Mouse (Mus musculus): ENCODE data around the gene Nme8. TPM values are rescaled to one million over a fixed set of nuclear protein-coding genes. Genes with fewer than 3 reads are reported as not detected.

Nme8 gene
- polyA plus RNA-seq, 1 experiment from 2014 or later, result not detected

DNA sequence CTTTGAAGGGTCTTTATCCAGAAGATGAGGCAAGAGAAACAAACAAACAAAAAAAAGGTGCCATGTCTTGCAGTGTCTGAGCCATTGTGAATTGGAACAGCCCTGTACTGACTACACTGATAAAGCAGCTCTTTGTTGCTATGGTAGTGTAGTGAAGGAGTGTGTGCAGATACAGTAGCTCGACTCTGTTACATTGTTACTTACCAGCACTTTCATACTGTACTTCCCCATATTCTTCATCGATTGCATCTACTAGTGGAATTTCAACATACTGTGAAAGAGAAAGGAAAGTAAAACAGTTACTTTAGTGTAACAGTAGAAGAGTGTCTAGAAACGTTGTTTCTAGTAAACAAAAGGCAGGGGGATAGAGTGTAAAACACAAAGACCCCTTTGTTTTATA, 7.6 kb downstream of the Nme8 start:
- H3K9me3 ChIP-seq, result no peaks in the 10 kb centered on the region
- ATAC-seq (ENCODE audit: low FRiP score), result no peak
- H3K9ac ChIP-seq, result no peak overlapping the region
- no peak overlapping the region for H3K4me3 ChIP-seq (replicated peaks)
- no peaks in the 10 kb centered on the region for H3K27me3 ChIP-seq
- no peaks in the 10 kb centered on the region for H3K36me3 ChIP-seq (replicated peaks)
- no peaks in the 10 kb centered on the region for H3K4me1 ChIP-seq
- H3K27ac ChIP-seq, result no peak overlapping the region
- no peak overlapping the region for H3K4me2 ChIP-seq
- WGBS, result 64% methylated on average over 3 of the region's 3 CpGs

DNA sequence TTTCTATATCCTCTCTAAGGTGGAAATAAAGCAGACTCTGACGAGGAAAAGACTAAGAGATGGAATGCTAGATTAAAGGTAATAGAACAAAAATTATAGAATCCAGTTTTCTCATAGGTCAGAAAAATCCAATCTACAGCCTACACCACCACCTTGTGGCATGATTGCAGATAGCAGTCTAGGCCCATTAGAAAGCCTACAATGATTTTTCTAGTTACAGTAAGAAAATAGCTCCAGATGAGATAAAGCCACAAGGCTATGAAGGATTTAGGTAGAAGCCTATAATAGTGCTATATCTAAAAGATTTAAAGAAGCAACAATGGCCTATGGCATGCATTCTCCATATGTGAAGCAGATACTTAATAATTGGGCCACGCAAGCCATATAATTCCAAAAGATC, 13.6 kb downstream of the Nme8 start:
- ATAC-seq (ENCODE audit: low FRiP score), result peak; percentile 33; the same call in 1 of the 2 replicates
- WGBS, result 58% methylated on average over 2 of the region's 2 CpGs

DNA sequence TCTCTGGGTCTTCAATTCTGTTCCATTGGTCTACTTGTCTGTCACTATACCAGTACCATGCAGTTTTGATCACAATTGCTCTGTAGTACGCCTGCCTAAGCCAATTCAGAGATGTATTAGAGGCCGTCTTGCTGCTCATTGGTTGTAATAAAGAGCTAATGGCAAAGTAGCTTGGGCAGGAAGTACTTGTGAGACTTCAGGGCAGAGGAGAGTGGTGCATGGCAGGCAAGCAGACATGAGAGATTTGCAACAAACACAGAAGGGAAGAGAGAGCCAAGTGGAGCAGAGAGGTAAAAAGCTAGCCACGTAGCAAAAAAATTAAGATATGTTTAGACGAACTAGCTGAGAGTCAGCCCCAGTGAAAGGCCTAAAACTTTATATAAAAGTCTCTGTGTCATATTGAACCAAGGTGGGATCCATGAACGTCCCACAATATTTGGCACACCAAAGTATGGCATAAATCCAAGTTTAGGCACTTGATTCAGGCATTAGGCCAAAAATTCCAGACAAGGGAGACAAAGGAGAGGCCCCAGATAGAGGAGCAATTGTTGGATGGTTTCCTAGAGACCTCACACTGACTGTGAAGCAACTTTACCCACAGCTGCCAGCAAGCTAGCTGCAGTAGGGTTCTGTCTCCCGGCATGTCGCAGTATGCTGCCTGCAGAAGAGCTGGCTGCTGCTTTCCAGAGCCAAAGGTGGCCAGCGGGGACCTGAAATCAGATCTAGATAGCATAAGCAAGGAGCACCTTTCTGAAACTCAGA, 14.5 kb downstream of the Nme8 start:
- Histone ChIP-seq H3K4me2 (no peak overlapping the region), H3K4me3 (replicated peaks) (no peak overlapping the region), H3K27ac (peak overlapping the region; percentile 21; the same call in 1 of the 2 replicates), H3K9me3 (no peaks in the 10 kb centered on the region), H3K27me3 (no peaks in the 10 kb centered on the region), H3K4me1 (peaks cover 7% of the 10 kb centered on the region), H3K36me3 (replicated peaks) (no peaks in the 10 kb centered on the region), H3K9ac (no peak overlapping the region)
- whole genome bisulfite sequencing, result 50% methylated on average over 8 of the region's 8 CpGs
- peak; percentile 85 for ATAC-seq (ENCODE audit: low FRiP score)

More for the DNA sequence above, 13.6 kb downstream of the Nme8 start:
- Histone ChIP-seq H3K4me3 (replicated peaks) (no peak overlapping the region), H3K4me1 (peaks cover 7% of the 10 kb centered on the region), H3K4me2 (no peak overlapping the region), H3K36me3 (replicated peaks) (no peaks in the 10 kb centered on the region), H3K9me3 (no peaks in the 10 kb centered on the region), H3K27me3 (no peaks in the 10 kb centered on the region), H3K9ac (no peak overlapping the region), H3K27ac (no peak overlapping the region)

DNA sequence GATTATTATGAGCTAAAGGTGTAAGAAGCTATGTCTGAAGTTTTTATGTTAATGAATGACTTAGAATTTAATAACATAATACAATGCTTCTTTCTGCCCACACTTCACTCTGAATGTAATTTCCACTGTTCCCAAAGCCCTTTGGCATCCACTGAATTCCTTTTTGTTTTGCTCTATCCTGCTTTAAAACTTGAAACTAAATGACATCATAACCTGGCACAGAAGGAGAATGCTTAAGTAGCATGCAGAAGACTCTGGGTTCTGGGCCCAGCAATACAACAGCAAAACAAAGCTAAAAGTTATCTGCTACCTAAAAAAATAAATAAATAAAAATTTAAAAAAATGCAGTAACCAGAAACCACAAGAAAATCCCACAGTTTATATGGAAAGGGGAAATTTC, 23.0 kb downstream of the Nme8 start:
- H3K9ac ChIP-seq, result no peak overlapping the region
- no peak overlapping the region for H3K27ac ChIP-seq
- no peak for ATAC-seq (ENCODE audit: low FRiP score)
- no peaks in the 10 kb centered on the region for H3K36me3 ChIP-seq (replicated peaks)
- H3K4me3 ChIP-seq (replicated peaks), result no peak overlapping the region
- H3K4me2 ChIP-seq, result no peak overlapping the region
- no peaks in the 10 kb centered on the region for H3K4me1 ChIP-seq
- no peaks in the 10 kb centered on the region for H3K9me3 ChIP-seq
- H3K27me3 ChIP-seq, result no peaks in the 10 kb centered on the region

DNA sequence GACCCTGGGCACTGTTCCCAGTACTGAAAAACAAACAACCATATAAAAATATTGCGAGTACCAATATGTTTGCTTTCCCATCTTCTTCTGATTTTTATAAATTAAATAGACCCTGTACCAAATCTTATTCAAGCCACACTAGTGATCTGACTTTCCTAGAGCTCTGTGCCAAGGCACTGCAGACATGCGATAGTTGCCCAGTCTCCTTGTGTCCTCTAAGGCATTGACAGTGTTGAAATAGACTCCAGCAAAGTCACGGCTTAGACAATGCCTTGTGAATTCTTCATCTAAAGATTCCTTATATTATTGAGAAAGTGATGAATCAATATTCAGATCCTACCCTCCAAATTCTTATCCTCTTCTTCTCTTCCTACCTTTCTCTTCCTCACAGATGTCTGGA, 23.6 kb downstream of the Nme8 start:
- Histone ChIP-seq H3K4me1 (no peaks in the 10 kb centered on the region), H3K36me3 (replicated peaks) (no peaks in the 10 kb centered on the region), H3K9ac (no peak overlapping the region), H3K4me2 (no peak overlapping the region), H3K4me3 (replicated peaks) (no peak overlapping the region), H3K27ac (no peak overlapping the region), H3K27me3 (no peaks in the 10 kb centered on the region), H3K9me3 (no peaks in the 10 kb centered on the region)
- WGBS, result 86% methylated on average over 3 of the region's 3 CpGs
- ATAC-seq (ENCODE audit: low FRiP score), result no peak

DNA sequence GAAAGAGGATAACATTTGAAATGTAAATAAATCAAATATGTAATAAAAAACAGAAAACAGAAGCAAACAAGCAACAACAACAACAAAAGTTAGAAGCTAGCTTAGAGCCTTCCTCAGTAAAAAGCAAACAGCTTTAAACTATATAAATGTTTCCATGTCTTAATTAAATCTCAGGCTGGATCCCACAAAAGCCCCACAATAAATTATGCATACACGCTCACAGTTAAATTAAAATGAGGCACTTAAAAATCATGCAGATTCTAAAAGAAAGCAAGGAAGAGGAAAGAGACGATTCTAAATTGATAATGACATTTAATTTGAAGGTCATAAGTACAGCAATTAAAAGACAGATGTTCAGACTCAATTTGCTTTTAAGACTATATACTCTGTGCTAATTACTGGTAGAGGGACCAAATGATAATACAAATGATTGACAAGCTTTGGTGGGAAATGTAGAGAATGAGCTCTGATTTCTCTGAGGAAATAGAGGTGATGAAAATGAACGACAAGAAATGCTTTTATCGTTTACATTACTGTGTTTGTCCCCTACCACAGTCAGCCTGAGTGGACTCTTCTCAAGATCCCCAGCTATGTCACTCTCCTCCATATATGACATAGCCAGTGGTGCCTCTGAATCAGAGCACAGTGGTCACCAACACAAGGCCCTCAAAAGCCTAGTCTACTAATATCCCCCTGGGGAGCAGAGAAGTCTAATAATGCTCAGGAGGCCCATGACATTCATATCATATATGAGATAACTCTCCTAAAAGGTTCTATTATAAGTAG, 29.0 kb downstream of the Nme8 start:
- Histone ChIP-seq H3K9me3 (no peaks in the 10 kb centered on the region), H3K27ac (no peak overlapping the region), H3K4me1 (no peaks in the 10 kb centered on the region), H3K4me2 (no peak overlapping the region), H3K36me3 (replicated peaks) (no peaks in the 10 kb centered on the region), H3K27me3 (no peaks in the 10 kb centered on the region), H3K9ac (no peak overlapping the region), H3K4me3 (replicated peaks) (no peak overlapping the region)
- peak; percentile 63 for ATAC-seq (ENCODE audit: low FRiP score)
- WGBS, result 53% methylated on average over 4 of the region's 4 CpGs

DNA sequence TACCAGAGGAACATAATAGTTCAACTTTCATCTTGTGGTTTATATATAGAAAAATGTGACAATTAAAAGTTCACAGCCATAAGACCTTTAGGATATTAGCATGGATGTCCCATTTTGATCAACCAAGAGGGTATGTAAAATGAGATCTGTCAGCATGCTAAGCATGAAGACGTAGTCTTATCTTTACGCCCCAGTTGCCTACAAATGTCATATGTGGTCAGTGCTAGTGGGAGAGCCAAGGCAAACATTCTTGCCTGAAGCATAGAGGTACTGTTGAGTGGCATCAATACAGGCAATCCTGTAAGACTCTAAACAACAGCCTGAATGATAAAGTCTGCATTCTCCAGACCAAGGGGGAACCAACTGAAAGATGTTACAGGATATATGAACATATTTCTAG, 45.2 kb downstream of the Nme8 start:
- no peak overlapping the region for H3K9ac ChIP-seq
- no peaks in the 10 kb centered on the region for H3K27me3 ChIP-seq
- ATAC-seq (ENCODE audit: low FRiP score), result no peak
- no peaks in the 10 kb centered on the region for H3K4me1 ChIP-seq
- no peaks in the 10 kb centered on the region for H3K9me3 ChIP-seq
- H3K4me2 ChIP-seq, result no peak overlapping the region
- 84% methylated on average over 2 of the region's 2 CpGs for WGBS
- H3K27ac ChIP-seq, result no peak overlapping the region
- no peak overlapping the region for H3K4me3 ChIP-seq (replicated peaks)
- H3K36me3 ChIP-seq (replicated peaks), result no peaks in the 10 kb centered on the region

DNA sequence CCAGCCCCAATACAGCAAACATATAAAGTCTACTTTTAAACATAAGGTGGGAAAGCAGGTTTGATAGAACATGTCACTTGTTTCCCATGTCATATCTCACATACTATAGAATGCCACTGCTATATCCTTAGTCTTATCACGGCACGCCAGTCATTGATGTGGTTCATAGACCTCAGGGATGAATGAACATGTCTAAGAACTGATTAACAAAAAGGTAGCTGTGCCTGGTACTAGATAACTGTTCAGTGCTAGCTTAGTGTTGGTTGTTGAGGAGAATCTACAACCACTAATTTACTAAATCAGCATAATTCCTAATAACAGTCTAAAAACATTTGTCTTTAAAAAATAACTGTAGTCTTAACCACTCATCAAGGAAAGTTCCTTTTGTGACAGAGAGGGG, 47.8 kb downstream of the Nme8 start:
- Histone ChIP-seq H3K9me3 (no peaks in the 10 kb centered on the region), H3K9ac (no peak overlapping the region), H3K4me2 (no peak overlapping the region), H3K4me3 (replicated peaks) (no peak overlapping the region), H3K27me3 (no peaks in the 10 kb centered on the region), H3K36me3 (replicated peaks) (no peaks in the 10 kb centered on the region), H3K27ac (no peak overlapping the region), H3K4me1 (no peaks in the 10 kb centered on the region)
- ATAC-seq (ENCODE audit: low FRiP score), result no peak
- WGBS, result 96% methylated on average over 2 of the region's 2 CpGs

DNA sequence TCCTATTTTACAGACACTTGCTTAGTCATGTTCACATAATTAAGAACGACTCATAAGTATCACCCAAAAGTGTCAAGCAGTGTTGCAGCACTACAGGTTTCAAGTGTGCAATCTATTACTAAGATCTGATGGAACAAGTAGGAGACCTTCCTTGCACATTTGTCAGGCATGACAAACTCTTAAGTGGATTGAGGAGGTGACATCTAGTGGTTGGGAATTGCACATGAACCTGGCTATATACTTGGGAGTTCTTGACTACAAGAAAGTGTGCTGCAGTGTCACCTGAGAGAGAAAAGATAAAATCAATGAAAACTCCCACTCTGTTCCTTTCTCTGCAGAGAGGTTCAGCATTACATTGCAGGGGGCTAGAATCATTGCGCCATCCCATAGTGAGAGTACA, 53.4 kb downstream of the Nme8 start:
- WGBS, result 77% methylated on average over 2 of the region's 2 CpGs
- H3K4me1 ChIP-seq, result no peaks in the 10 kb centered on the region
- H3K36me3 ChIP-seq (replicated peaks), result no peaks in the 10 kb centered on the region
- H3K27ac ChIP-seq, result no peak overlapping the region
- no peak overlapping the region for H3K4me3 ChIP-seq (replicated peaks)
- no peaks in the 10 kb centered on the region for H3K27me3 ChIP-seq
- no peak overlapping the region for H3K4me2 ChIP-seq
- no peak for ATAC-seq (ENCODE audit: low FRiP score)
- H3K9ac ChIP-seq, result no peak overlapping the region
- no peaks in the 10 kb centered on the region for H3K9me3 ChIP-seq

DNA sequence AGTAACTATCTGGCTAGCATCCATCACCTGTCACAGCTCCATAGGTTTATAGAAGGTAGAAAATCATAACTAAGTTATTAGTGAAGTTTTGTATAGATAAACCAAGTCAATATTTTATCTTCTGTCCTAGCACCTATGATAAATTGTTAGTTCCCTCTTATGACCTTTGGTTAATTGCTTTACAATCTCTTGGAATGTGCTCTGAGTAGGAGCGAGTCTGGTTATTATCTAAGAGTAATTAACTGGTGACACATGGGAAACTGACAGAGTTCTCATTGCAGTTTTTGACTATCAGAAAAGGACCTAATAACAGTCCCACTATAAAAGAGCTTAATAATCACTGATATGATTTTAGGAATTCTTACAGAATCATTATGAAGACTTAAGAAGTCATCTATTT, 54.1 kb downstream of the Nme8 start:
- Histone ChIP-seq H3K4me2 (no peak overlapping the region), H3K4me1 (no peaks in the 10 kb centered on the region), H3K9me3 (no peaks in the 10 kb centered on the region), H3K4me3 (replicated peaks) (no peak overlapping the region), H3K9ac (no peak overlapping the region), H3K27me3 (no peaks in the 10 kb centered on the region), H3K36me3 (replicated peaks) (no peaks in the 10 kb centered on the region), H3K27ac (no peak overlapping the region)
- no peak for ATAC-seq (ENCODE audit: low FRiP score)
- 82% methylated on average over 1 of the region's 1 CpGs for WGBS

DNA sequence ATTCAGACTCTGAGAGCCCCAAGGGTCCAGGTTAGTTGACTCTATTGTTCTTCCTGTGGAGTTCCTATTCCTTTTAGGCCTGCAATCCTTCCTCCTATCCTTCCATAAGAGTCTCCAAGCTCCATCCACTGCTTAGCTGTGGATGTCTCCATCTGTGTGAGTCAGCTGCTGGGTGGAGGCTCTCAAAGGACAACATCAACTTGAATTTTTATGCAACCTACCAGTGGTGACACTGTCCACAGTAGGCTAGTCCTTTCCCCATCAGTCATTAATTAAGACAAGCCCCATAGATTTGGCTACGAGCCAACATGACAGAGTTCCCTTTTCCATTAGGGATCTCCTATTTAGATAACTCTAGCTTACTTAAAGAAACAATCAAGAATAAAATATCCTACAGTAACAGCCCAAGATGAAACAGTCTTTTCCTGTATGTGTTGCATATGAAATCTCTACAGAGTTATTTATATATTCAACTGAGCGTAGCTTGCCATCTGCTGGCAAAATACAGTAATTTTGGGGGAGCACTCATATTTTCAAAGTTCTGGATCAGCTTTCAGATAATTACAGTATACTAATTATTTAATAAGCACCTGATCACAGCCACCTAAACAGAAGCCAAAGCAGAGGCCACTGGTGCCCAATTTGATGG, 57.3 kb downstream of the Nme8 start:
- no peaks in the 10 kb centered on the region for H3K4me1 ChIP-seq
- no peak for ATAC-seq (ENCODE audit: low FRiP score)
- H3K36me3 ChIP-seq (replicated peaks), result no peaks in the 10 kb centered on the region
- H3K9ac ChIP-seq, result no peak overlapping the region
- no peak overlapping the region for H3K4me3 ChIP-seq (replicated peaks)
- H3K27ac ChIP-seq, result no peak overlapping the region
- 75% methylated on average over 2 of the region's 2 CpGs for WGBS
- no peaks in the 10 kb centered on the region for H3K27me3 ChIP-seq
- no peak overlapping the region for H3K4me2 ChIP-seq
- no peaks in the 10 kb centered on the region for H3K9me3 ChIP-seq

DNA sequence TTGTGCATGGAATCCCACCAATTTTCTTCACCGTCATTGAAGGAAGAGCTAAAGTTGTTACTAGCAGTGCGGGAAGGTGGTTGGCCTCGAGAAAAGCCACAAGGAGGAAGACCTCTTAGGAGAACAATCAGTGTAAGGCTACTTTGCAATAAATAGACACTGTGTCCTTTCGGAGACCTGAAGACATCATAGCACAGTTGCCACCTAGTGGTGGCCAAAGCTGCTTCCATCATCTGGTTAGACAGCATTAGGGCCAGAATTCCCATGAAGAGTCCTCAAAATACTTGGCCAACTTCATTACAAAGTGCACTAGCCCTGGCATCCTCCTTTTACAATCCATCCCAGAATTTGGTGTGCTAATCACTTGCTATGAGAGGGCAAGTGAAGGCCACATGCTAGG, 61.5 kb downstream of the Nme8 start:
- 83% methylated on average over 4 of the region's 4 CpGs for WGBS
- Histone ChIP-seq H3K4me1 (no peaks in the 10 kb centered on the region), H3K9me3 (no peaks in the 10 kb centered on the region), H3K36me3 (replicated peaks) (no peaks in the 10 kb centered on the region), H3K27me3 (no peaks in the 10 kb centered on the region), H3K27ac (no peak overlapping the region), H3K9ac (no peak overlapping the region), H3K4me2 (no peak overlapping the region), H3K4me3 (replicated peaks) (no peak overlapping the region)
- ATAC-seq (ENCODE audit: low FRiP score), result no peak
